Mouse (Mus musculus): ENCODE data around the gene Ankrd9.

DNA sequence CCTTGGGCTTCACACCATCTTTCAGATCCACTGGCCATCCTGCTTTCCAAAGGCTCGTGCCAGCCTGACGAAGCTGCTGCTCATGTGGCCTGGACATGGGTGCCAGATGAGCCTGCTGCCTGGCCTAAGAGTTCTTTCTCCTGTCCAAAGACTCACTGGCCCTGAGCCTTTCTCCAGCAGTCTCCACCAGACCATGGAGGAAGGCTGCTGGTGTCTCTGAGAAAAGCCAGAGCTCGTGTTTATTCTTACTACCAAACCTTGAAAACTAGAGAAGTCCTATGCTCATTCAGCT lies 30.0 kb downstream of the Ankrd9 start:
- no peak for TF ChIP-seq CTCF (IDR thresholded peaks at IDR 0.05; ENCODE audit: low read depth, low read length)
- no peak for TF ChIP-seq TAL1 (conservative IDR thresholded peaks at IDR 0.05; ENCODE audit: low read depth, low read length)
